Mouse (Mus musculus): ENCODE measurements around the gene Rpl36al.

- no peak for TF ChIP-seq CTCF (IDR thresholded peaks at IDR 0.05; ENCODE audit: low read depth)
- TF ChIP-seq EP300 (IDR thresholded peaks at IDR 0.05; ENCODE audit: low read depth), result no peak
These were observed 29.4 kb upstream of the Rpl36al start for GRCm38 (mm10) chr12:69213186-69213777.
